Comparison of ENCODE assay signal across 8 mouse cellular contexts in genomic region chr6:33929342-33930086, GRCm38 (mm10).
DNase-seq lines count a peak whose midpoint lies in the region; ATAC-seq and TF ChIP-seq lines count a peak whose summit lies in the region.

No protein-coding gene starts in this region.

- no peak for ATAC-seq in liver, embryonic 12.5 days
- no peak for ATAC-seq in intestine, postnatal 0 days
- ATAC-seq in midbrain, embryonic 14.5 days (ENCODE audit: low FRiP score, low TSS enrichment): no peak; the same call in 1 of the 2 replicates

- no peaks in the 10 kb centered on the region for H3K9me3 ChIP-seq in liver, embryonic 12.5 days (replicated peaks)
- no peaks in the 10 kb centered on the region for H3K9me3 ChIP-seq in intestine, postnatal 0 days (ENCODE audit: control insufficient read depth)
- no peaks in the 10 kb centered on the region for H3K9me3 ChIP-seq in midbrain, embryonic 14.5 days (ENCODE audit: control insufficient read depth, low read length)

- no peak overlapping the region for H3K27ac ChIP-seq in liver, embryonic 12.5 days
- no peak overlapping the region for H3K27ac ChIP-seq in intestine, postnatal 0 days (ENCODE audit: low read depth, low read length)
- no peak overlapping the region for H3K27ac ChIP-seq in midbrain, embryonic 14.5 days (replicated peaks; ENCODE audit: low read depth, low read length)

- DNase-seq in liver: peak; percentile 76
- DNase-seq in embryo, embryonic 9.5 days (ENCODE audit: extremely low spot score): peak; percentile 72
- DNase-seq in heart, adult 11 months: peak; percentile 94
- peak; percentile 76 to 86 for DNase-seq in left cerebral cortex, postnatal 25 days (ENCODE audit: low spot score in 2 of 2)
- DNase-seq in midbrain, embryonic 14.5 days: peak; percentile 94
- peak; percentile 18 to 78 for DNase-seq in spleen, postnatal 10 days (ENCODE audit: low spot score in 2 of 2)

- intact Hi-C loops in left cerebral cortex, postnatal 25 days (cut with DNase I): loop anchor here (10.0 kb wide), 1 partner anchor 245 kb away; no protein-coding TSS in a partner anchor

- WGBS in liver, embryonic 12.5 days (ENCODE audit: insufficient replicate concordance): 22% methylated on average over 13 of the region's 13 CpGs
- WGBS in intestine, postnatal 0 days: 13% methylated on average over 13 of the region's 13 CpGs
- WGBS in midbrain, embryonic 14.5 days: 30% methylated on average over 13 of the region's 13 CpGs

- no peak overlapping the region for H3K4me2 ChIP-seq in liver, embryonic 12.5 days
- H3K4me2 ChIP-seq in intestine, postnatal 0 days (replicated peaks; ENCODE audit: low read depth): 0 out of 2 replicates have a peak overlapping the region, but pooled peaks have one; percentile 21
- H3K4me2 ChIP-seq in midbrain, embryonic 14.5 days (ENCODE audit: low read length): no peak overlapping the region

- no peak overlapping the region for H3K4me3 ChIP-seq in liver, embryonic 12.5 days
- H3K4me3 ChIP-seq in intestine, postnatal 0 days (ENCODE audit: low read depth, low read length): no peak overlapping the region
- no peak overlapping the region for H3K4me3 ChIP-seq in midbrain, embryonic 14.5 days (replicated peaks; ENCODE audit: low read depth, low read length)

- H3K9ac ChIP-seq in liver, embryonic 12.5 days: no peak overlapping the region
- no peak overlapping the region for H3K9ac ChIP-seq in intestine, postnatal 0 days (ENCODE audit: low read depth, low read length)
- no peak overlapping the region for H3K9ac ChIP-seq in midbrain, embryonic 14.5 days (replicated peaks; ENCODE audit: low read length)

- H3K27me3 ChIP-seq in liver, embryonic 12.5 days (replicated peaks): no peaks in the 10 kb centered on the region
- H3K27me3 ChIP-seq in intestine, postnatal 0 days (replicated peaks; ENCODE audit: control insufficient read depth, insufficient read depth, low read length): no peaks in the 10 kb centered on the region
- H3K27me3 ChIP-seq in midbrain, embryonic 14.5 days (ENCODE audit: control insufficient read depth, insufficient read depth, low read length): no peaks in the 10 kb centered on the region

- no peaks in the 10 kb centered on the region for H3K4me1 ChIP-seq in liver, embryonic 12.5 days
- H3K4me1 ChIP-seq in intestine, postnatal 0 days (replicated peaks; ENCODE audit: control insufficient read depth, insufficient read depth, low read length): no peaks in the 10 kb centered on the region
- no peaks in the 10 kb centered on the region for H3K4me1 ChIP-seq in midbrain, embryonic 14.5 days (ENCODE audit: control insufficient read depth, insufficient read depth, low read length)

- TF ChIP-seq CTCF in intestine, postnatal 0 days (IDR thresholded peaks at IDR 0.05; ENCODE audit: low read depth): peak; percentile 90

- H3K36me3 ChIP-seq in liver, embryonic 12.5 days: no peaks in the 10 kb centered on the region
- H3K36me3 ChIP-seq in intestine, postnatal 0 days (ENCODE audit: control insufficient read depth, insufficient read depth): no peaks in the 10 kb centered on the region
- no peaks in the 10 kb centered on the region for H3K36me3 ChIP-seq in midbrain, embryonic 14.5 days (ENCODE audit: control insufficient read depth, insufficient read depth, low read length)
